Mouse (Mus musculus) cerebellum, adult 2 months (tissue): ENCODE data around the gene Vsig10.

Source experiments
- CTCF ChIP-seq: fragments of 200-500 bp; IDR thresholded peaks from 2 replicates; pipeline ENCODE4 v1.5.1; 2011; ENCODE audit warnings: low read depth, mild to moderate bottlenecking, control low read depth, low read length, moderate library complexity, borderline replicate concordance; ENCODE audit not compliant: insufficient read depth
- POLR2A ChIP-seq: fragments of 200-500 bp; IDR thresholded peaks from 2 replicates; pipeline ENCODE4 v1.6.1; 2011; ENCODE audit warnings: low read length, control low read depth, borderline replicate concordance; ENCODE audit not compliant: insufficient read depth

GRCm38 (mm10) chr5:117286286-117286685 is 32.6 kb upstream of the Vsig10 start:
- no peak for TF ChIP-seq POLR2A
- TF ChIP-seq CTCF, result no peak
